Mouse (Mus musculus) heart, adult 2 months (tissue): Measurements from ENCODE around the gene Herc4. TPM values are rescaled to one million over a fixed set of nuclear protein-coding genes. Genes with fewer than 3 reads are reported as not detected.

Source experiments
- DNase-seq, 2 experiments: peaks; one replicate each; pipeline ENCODE4 v3.0.0; 2021
- H3K27ac ChIP-seq: fragments of 200-600 bp; 2 replicates; pipeline ENCODE4 v1.8.1; 2022
- H3K27me3 ChIP-seq: fragments of 200-500 bp; 2 replicates; pipeline ENCODE4 v1.6.1; 2012; ENCODE audit warnings: mild to moderate bottlenecking, low read length, inconsistent platforms, mixed read lengths; ENCODE audit not compliant: control insufficient read depth, insufficient read depth
- H3K36me3 ChIP-seq: fragments of 200-500 bp; 2 replicates; pipeline ENCODE4 v1.6.1; 2012; ENCODE audit warnings: low read length, inconsistent platforms; ENCODE audit not compliant: control insufficient read depth, insufficient read depth
- H3K4me1 ChIP-seq: fragments of 200-500 bp; 2 replicates; pipeline ENCODE4 v1.6.1; 2011; ENCODE audit warnings: low read length; ENCODE audit not compliant: control insufficient read depth, insufficient read depth
- H3K4me3 ChIP-seq: fragments of 200-600 bp; 2 replicates; pipeline ENCODE4 v1.8.1; 2022
- H3K79me2 ChIP-seq: fragments of 200-500 bp; replicated peaks from 2 replicates; pipeline ENCODE4 v1.6.1; 2012; ENCODE audit warnings: mild to moderate bottlenecking, inconsistent platforms, low read length, moderate library complexity, mixed read lengths; ENCODE audit not compliant: control insufficient read depth, insufficient read depth
- H3K9ac ChIP-seq: fragments of 200-500 bp; 2 replicates; pipeline ENCODE4 v1.6.1; 2012; ENCODE audit warnings: low read depth, mild to moderate bottlenecking, control low read depth, inconsistent platforms, low read length, mixed read lengths
- CTCF ChIP-seq: fragments of 200-600 bp; IDR thresholded peaks from 2 replicates; pipeline ENCODE4 v1.8.1; 2022; ENCODE audit warnings: antibody characterized with exemption, mild to moderate bottlenecking, moderate library complexity
- EP300 ChIP-seq: fragments of 200-500 bp; IDR thresholded peaks from 2 replicates; pipeline ENCODE4 v1.6.1; 2011; ENCODE audit warnings: low read depth, low read length, control low read depth; ENCODE audit not compliant: insufficient read depth
- POLR2A ChIP-seq: fragments of 200-500 bp; IDR thresholded peaks from 2 replicates; pipeline ENCODE4 v1.6.1; 2011; ENCODE audit warnings: mild to moderate bottlenecking, low read depth, low read length, control low read depth; ENCODE audit not compliant: insufficient read depth
- WGBS: fragments of 180-500 bp; shearing (Covaris S2); methylation state at CpG from one replicate; pipeline ENCODE4 v1.1.7; 2018; 5-methylcytosine and 5-hydroxymethylcytosine counted together
- intact Hi-C: fragments of 180-260 bp; cut with DNase I; formaldehyde crosslinking; loops from one replicate; pipeline ENCODE4 v1.15.1; 2025
- polyA plus RNA-seq: library from polyadenylated mRNA; depleted of rRNA; stranded (reverse); fragments of >200 nt; gene quantifications from 2 replicates; pipeline ENCODE4 v1.2.3, GENCODE M21; 2012
- total RNA-seq, 2 experiments: library from RNA; stranded (reverse); gene quantifications; 2 replicates each; pipeline ENCODE4 v1.2.3; 2021

The Herc4 gene
- total and polyA plus RNA-seq, 3 experiments, result 13.1 to 32.3 (median 30.2) TPM

DNA sequence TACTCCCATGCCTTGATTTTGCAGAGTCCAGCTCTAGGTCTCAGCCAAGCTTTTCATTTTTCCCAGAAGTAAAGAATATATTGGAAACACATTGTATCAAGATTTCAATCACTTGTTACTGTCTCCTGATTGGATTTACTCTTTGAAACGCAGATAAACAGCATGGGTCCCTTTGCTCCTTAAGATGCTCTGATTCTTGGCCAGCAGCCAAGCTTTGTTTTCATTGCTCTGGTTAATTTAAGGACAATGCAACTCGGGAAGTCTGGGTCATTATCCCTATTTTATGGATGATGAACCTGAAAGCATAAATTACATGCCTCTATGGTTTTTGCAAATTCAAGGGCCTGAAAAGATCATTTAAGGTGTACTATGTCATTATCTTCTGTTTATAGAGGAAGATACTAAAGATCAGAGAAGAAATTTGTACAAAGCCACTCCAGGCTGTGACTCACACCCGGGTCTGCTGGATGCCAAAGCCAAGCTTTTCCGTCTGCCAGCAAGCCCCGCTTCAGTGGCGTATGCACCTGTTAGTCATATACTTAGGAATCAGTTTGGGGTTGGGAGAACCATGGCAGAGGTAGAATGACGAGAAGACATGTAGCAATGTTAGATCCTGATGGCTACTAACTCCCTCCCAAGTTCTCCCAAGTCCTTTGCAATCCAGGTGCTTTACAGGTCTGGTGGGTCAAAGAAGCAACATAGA is 22.4 kb upstream of the Herc4 start:
- Histone ChIP-seq H3K9ac (no peak overlapping the region), H3K27ac (no peak overlapping the region), H3K4me1 (no peaks in the 10 kb centered on the region), H3K4me3 (no peak overlapping the region), H3K27me3 (no peaks in the 10 kb centered on the region), H3K79me2 (no peaks in the 10 kb centered on the region), H3K36me3 (no peaks in the 10 kb centered on the region)
- no peak for TF ChIP-seq EP300
- TF ChIP-seq POLR2A, result no peak
- TF ChIP-seq CTCF, result no peak
- WGBS, result 56% methylated on average over 7 of the region's 7 CpGs
- DNase-seq, result no peak
- intact Hi-C loops, result no loop called here

DNA sequence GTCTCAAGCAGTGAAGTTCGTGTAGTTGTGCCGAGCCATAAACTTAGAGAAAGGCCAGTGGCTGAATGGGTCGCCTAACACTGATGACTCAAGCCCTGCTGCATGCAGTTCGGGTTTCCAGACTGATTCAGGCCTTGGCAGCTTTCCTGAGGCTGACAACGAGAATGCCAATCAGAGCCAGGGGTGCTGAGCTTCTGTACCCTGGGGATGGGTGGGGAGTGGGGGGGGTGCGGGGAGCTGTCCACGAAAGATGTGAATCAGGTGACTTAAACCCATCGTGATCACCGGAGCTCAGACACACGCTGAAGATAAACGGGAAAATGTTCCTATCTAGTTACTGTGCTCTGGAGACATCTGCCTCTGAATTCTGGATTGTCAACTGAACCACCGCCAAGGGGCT is 19.3 kb upstream of the Herc4 start:
- H3K27ac ChIP-seq, result no peak overlapping the region
- no peaks in the 10 kb centered on the region for H3K27me3 ChIP-seq
- TF ChIP-seq CTCF (no peak), EP300 (no peak), POLR2A (no peak)
- WGBS, result 46% methylated on average over 12 of the region's 12 CpGs
- intact Hi-C loops, result no loop called here
- H3K9ac ChIP-seq, result no peak overlapping the region
- H3K79me2 ChIP-seq, result no peaks in the 10 kb centered on the region
- DNase-seq, result peak in 1 of 2 experiments; percentile 20
- H3K4me3 ChIP-seq, result no peak overlapping the region
- H3K36me3 ChIP-seq, result no peaks in the 10 kb centered on the region
- H3K4me1 ChIP-seq, result no peaks in the 10 kb centered on the region

GRCm38 (mm10) chr10:63230266-63230665 is 13.3 kb upstream of the Herc4 start:
- WGBS, result 72% methylated on average over 7 of the region's 7 CpGs
- no peaks in the 10 kb centered on the region for H3K79me2 ChIP-seq
- intact Hi-C loops, result no loop called here
- DNase-seq, result no peak
- H3K27me3 ChIP-seq, result no peaks in the 10 kb centered on the region
- TF ChIP-seq EP300 (no peak), CTCF (no peak), POLR2A (no peak)
- H3K9ac ChIP-seq, result no peak overlapping the region
- H3K27ac ChIP-seq, result no peak overlapping the region
- no peak overlapping the region for H3K4me3 ChIP-seq
- no peaks in the 10 kb centered on the region; the same call in 1 of the 2 replicates for H3K36me3 ChIP-seq
- no peaks in the 10 kb centered on the region for H3K4me1 ChIP-seq

DNA sequence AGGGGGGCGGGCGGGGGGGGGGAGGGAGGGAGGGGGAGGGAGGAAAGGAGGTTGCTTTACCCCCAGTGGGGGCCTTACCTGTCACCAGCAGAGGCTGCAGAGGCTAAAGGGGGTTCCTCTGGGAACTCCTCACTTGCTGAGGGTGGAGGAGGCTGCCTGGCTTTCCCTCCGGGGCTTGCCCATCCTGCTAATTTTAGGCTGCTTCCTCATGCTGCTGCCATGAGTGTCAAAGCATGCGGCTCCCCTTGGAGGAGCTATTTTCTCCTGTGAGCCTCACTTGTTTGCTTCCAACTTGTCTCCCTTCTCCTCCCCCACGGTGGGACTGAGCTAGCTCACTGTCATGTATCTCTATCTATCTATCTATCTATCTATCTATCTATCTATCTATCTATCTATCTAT is 12.8 kb upstream of the Herc4 start:
- Histone ChIP-seq H3K4me3 (no peak overlapping the region), H3K36me3 (no peaks in the 10 kb centered on the region; the same call in 1 of the 2 replicates), H3K4me1 (no peaks in the 10 kb centered on the region), H3K9ac (no peak overlapping the region), H3K79me2 (no peaks in the 10 kb centered on the region), H3K27ac (no peak overlapping the region; the same call in 1 of the 2 replicates), H3K27me3 (no peaks in the 10 kb centered on the region)
- intact Hi-C loops, result no loop called here
- peak; percentile 27 to 62 for DNase-seq
- 6% methylated on average over 3 of the region's 5 CpGs for WGBS
- TF ChIP-seq EP300, result peak; percentile 30; the same call in 1 of the 2 replicates
- TF ChIP-seq CTCF, result 0 out of 2 replicates have a peak, but pooled peaks have one; percentile 15
- TF ChIP-seq POLR2A, result no peak

DNA sequence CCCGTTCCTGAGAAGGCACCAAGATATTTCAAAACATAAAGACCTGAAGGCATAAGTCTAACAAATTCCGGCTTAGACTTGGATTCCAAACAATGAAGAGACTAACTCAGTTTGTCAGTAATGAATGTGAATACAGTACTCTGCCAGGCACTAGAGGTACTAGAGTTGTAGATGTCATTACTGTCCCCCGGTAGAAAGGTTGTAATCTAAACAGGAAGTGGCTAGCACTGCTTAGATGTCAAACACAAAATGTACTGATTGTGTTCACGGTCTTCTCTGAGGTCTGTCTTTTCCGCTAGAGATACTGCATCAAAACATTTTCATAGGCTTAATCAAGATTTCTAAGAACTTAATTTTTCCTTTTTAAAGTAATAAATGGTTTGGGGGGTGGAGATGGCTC is 12.0 kb upstream of the Herc4 start:
- Histone ChIP-seq H3K27ac (peak overlapping the region; percentile 43; the same call in 1 of the 2 replicates), H3K4me1 (no peaks in the 10 kb centered on the region), H3K36me3 (no peaks in the 10 kb centered on the region; the same call in 1 of the 2 replicates), H3K79me2 (no peaks in the 10 kb centered on the region), H3K9ac (no peak overlapping the region), H3K4me3 (no peak overlapping the region), H3K27me3 (no peaks in the 10 kb centered on the region)
- DNase-seq, result no peak
- 50% methylated on average over 5 of the region's 5 CpGs for WGBS
- no peak for TF ChIP-seq POLR2A
- intact Hi-C loops, result no loop called here

- no peak for DNase-seq
- H3K4me1 ChIP-seq, result no peaks in the 10 kb centered on the region
- H3K9ac ChIP-seq, result no peak overlapping the region
- intact Hi-C loops, result no loop called here
- H3K79me2 ChIP-seq, result no peaks in the 10 kb centered on the region
- H3K4me3 ChIP-seq, result no peak overlapping the region
- TF ChIP-seq POLR2A (no peak), EP300 (no peak), CTCF (no peak)
- H3K27me3 ChIP-seq, result no peaks in the 10 kb centered on the region
- no peak overlapping the region for H3K27ac ChIP-seq
- H3K36me3 ChIP-seq, result no peaks in the 10 kb centered on the region; the same call in 1 of the 2 replicates
- 70% methylated on average over 5 of the region's 5 CpGs for WGBS
Measured at GRCm38 (mm10) chr10:63234133-63234532, 9.5 kb upstream of the Herc4 start.
